Mouse (Mus musculus) T-helper 1 cell (primary cell): Measurements from ENCODE around the gene Lrpprc.

Experiments
- in situ Hi-C: fragments of 300-600 bp; cut with MboI, MseI; formaldehyde crosslinking; loops from one replicate; pipeline ENCODE4 v1.15.1; 2025; ENCODE audit warnings: high pct_unique_total_duplicates

Lrpprc gene

GRCm38 (mm10) chr17:84717416-84717815, 73.2 kb downstream of the Lrpprc start:
- in situ Hi-C loops: loop anchor here (25.0 kb wide), 1 partner anchor 1770 kb away; no protein-coding TSS in a partner anchor

- in situ Hi-C loops: loop anchor here (25.0 kb wide), 1 partner anchor 1771 kb away; no protein-coding TSS in a partner anchor
Observed at GRCm38 (mm10) chr17:84716252-84716872, 74.2 kb downstream of the Lrpprc start.

- in situ Hi-C loops: loop anchor here (25.0 kb wide), 1 partner anchor 1772 kb away; no protein-coding TSS in a partner anchor
Observed at GRCm38 (mm10) chr17:84714930-84715329, 75.7 kb downstream of the Lrpprc start.

DNA sequence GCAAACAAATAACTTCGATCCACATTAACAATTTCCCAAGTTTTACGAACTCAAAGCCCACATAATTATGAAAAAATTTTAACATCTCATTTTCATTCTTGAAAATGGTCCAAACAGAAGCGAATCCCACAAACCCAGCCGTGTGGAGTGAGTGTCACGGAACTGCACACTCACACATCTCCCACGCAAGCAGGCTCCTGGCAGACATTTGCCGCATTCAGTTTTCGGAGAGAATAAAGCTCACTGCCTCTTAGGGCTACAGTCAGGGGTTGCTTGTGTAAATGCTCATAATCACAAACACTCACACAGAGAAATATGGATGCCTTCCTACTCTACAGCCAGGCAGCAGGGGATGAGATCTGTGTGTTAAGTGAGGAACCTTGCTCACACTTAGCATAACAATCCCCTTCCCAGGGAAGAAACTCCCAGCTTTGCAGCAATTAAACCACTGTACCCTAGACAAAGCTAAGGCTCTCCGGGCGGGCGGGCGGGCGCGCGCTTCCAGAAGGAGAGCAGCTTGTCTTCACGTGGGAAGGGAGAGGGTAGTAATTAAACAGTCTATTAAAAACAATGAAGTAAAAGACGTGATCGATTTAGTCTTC, 76.9 kb downstream of the Lrpprc start:
- in situ Hi-C loops: loop anchor here (25.0 kb wide), 1 partner anchor 1774 kb away; no protein-coding TSS in a partner anchor

DNA sequence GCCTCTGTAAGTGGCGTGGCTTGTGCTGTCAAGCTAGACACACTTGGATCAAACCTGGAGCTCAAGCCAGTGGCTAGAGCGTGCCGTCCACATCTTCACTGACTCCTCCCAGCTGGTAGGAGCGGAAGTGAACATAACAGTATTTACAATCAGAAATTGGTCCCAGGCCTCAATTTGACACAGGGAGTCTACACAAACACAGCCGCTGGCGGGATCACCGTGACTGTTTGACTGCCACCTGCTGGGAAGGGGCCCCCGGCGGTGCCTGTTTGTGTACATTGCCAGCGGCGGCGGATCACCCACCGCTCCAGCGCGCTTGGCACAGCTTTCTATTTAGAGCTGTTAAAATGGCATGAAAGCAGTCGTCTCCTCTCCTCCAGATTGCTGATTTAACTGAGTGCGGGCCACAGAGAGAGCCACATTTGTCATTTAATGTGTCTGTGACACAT, 81.2 kb downstream of the Lrpprc start:
- in situ Hi-C loops: loop anchor here (25.0 kb wide), 1 partner anchor 1778 kb away; no protein-coding TSS in a partner anchor

DNA sequence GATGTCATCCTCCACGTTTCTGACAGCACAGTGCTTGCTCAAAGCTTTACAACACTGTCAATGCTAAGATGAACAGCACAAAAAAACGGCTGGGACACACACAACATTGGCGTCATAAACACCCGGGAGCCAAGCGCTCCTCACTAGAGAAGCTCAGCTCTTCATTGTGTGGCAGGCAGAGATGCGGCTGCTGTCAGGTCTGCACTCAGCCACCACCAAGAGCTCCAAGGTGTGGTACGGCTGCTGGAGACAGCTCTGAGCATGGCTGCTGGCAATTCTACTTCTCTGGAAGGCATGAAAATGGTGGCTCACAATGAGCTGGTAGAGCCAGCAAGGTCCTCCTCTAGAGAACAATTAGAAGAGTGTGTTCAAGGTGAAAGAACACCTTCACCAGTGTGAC, 81.8 kb downstream of the Lrpprc start:
- in situ Hi-C loops: loop anchor here (25.0 kb wide), 1 partner anchor 1778 kb away; no protein-coding TSS in a partner anchor

DNA sequence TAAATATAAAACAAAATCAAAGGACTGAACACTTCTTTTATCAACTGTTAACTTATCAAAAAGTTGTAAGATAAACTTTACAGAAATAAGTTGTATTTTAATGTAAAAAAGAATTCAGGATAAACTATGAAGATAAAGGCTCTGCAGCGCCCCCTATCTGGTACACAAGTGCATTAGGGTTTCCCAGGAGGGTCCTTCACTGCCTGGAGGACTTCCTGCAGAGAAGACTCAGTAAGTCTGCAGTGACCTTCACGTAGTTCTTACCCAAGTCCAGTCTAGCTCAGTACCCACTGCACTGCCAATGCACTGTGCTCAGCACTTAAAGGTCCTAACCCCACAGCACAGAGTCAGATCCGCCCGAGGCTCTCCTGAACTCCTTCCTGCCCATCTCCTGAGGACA, 83.2 kb downstream of the Lrpprc start:
- in situ Hi-C loops: loop anchor here (25.0 kb wide), 1 partner anchor 1780 kb away; no protein-coding TSS in a partner anchor

DNA sequence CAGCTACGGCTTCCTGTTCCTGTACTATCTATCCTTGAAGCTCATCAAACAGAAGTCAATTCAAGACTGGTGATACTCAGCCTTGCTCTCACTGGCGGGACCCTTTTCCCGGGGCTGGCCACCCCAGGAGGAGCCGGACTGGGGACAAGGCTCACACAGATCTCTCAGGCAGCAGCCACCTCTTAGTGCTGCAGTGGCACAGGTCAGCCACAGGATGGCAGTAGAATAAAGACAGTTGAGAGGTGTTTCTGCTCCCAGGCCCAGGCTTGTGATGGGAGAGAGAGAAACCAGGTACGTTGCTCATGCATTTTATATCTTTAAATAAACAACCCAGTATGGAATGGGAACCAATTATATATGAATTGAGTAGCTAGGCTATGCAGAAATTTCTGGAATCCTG, 91.9 kb downstream of the Lrpprc start:
- in situ Hi-C loops: loop anchor here (25.0 kb wide), 1 partner anchor 939 kb away; no protein-coding TSS in a partner anchor

- in situ Hi-C loops: loop anchor here (25.0 kb wide), 1 partner anchor 941 kb away; no protein-coding TSS in a partner anchor
Observed at GRCm38 (mm10) chr17:84696537-84696936, 94.1 kb downstream of the Lrpprc start.

DNA sequence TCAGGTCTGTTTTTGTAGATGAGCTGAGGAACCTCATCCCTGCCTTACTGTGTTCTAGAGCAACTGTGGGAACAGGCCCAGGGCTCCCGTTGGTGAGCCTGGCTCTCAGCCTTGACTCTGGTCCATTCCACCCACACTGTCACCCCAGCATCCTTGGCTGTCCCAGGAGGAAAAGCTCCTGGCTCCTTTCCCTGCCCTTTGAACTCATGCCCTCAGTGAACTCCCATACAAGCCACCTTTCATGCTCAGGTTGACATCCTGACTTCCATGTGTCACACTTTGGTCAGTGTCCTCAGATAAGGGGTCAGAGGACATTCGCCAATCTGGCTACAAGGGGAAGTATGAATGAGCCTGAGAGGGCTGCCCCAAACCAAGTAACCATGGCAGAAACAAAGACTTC, 96.8 kb downstream of the Lrpprc start:
- in situ Hi-C loops: loop anchor here (25.0 kb wide), 1 partner anchor 944 kb away; no protein-coding TSS in a partner anchor

- in situ Hi-C loops: loop anchor here (25.0 kb wide), 1 partner anchor 947 kb away; no protein-coding TSS in a partner anchor
Observed at GRCm38 (mm10) chr17:84690111-84690510, 100.5 kb downstream of the Lrpprc start.

GRCm38 (mm10) chr17:84689316-84689715, 101.3 kb downstream of the Lrpprc start:
- in situ Hi-C loops: loop anchor here (25.0 kb wide), 1 partner anchor 948 kb away; no protein-coding TSS in a partner anchor

DNA sequence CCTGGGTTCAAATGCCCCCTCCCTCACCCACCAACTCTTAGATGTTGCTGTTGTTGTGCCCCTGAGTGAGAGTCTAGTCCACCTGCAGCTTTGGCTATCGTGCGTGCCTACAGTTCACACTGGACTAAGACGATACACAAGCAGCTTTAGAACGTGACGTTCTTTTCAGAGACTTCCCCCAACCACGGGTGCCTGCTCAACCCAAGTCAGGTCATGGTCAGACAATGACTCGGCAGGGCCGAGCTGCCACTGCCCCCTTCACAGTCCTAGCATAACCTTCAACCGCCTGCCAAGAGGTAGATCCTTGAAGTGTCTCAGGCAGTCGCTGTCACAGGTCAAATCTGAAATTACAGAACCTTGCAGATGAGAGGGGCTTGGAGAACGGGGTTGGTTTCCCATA, 101.8 kb downstream of the Lrpprc start:
- in situ Hi-C loops: loop anchor here (25.0 kb wide), 1 partner anchor 948 kb away; no protein-coding TSS in a partner anchor

- in situ Hi-C loops: loop anchor here (25.0 kb wide), 1 partner anchor 949 kb away; no protein-coding TSS in a partner anchor
Observed at GRCm38 (mm10) chr17:84687994-84688393, 102.6 kb downstream of the Lrpprc start.

GRCm38 (mm10) chr17:84685286-84685685, 105.3 kb downstream of the Lrpprc start:
- in situ Hi-C loops: loop anchor here (25.0 kb wide), 1 partner anchor 952 kb away; no protein-coding TSS in a partner anchor

DNA sequence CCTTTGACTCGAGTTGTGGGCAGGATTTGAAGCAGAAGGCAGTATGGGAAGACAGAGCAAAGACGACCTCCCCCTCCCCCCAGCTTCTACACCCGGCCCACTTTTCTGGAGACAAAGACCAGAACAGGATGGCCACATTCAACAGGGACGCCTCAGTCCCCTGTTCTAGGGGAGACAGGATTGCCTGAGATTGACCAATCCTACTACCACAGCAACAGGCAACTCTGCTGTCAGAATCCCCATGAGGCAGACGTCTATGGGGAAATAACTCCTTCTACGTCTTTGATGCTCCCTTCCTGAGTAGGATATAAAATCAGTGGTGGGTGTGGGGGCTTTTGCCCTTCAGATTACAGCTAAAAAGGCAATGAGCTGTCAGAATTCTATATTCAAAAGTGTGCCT, 106.3 kb downstream of the Lrpprc start:
- in situ Hi-C loops: loop anchor here (25.0 kb wide), 1 partner anchor 953 kb away; no protein-coding TSS in a partner anchor

DNA sequence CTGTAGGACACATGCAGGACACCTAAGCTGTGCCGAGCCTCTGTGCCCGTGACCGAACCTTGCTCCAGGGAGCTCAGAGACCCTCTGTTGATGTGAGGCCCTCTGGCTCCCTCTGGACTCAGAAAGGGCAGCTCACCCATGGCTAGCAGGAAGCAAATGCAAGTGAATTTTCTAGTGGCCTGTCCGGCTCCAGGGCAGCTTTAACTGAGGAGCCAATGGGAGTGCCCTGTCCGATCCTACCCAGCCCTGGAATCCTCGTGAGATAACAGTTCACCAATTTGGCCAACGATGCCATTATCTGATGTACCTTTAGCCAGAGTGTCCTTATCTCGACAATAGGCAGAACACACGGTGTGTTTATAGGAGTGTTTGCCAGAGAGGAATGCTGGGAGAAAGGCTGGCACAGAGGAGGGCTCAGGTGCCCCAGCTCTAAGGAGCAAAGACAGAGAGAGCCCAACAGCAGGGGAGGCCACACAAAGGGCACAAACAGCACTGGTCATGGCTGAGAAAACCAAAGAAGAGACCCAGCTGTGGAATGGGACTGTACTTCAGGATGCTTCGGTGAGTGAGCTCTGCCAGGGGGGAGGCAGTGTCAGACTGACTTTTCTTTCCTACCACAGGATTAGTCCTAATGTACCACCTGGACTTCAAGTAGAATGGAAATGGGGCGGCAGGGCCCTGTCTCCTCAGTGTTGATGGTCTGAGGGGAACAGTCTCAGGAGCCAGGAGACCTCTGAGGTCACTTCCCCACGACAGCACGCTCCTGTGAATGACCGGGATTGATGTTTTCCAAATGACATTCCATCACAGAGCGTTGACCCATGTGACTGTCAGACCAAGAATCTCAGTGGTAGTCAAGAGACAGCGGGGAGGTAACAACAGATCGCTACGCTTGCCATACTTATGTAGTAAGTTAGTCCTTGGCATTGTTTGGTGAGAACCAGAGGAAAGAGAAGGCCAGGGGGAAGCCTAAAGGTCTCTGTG, 107.6 kb downstream of the Lrpprc start, which contains the start of gene Abcg5:
Abcg5 (minus strand) TSS at position 278 of the 984 bp plus-strand sequence.
- in situ Hi-C loops: loop anchor here (25.0 kb wide), 1 partner anchor 954 kb away; no protein-coding TSS in a partner anchor

GRCm38 (mm10) chr17:84681670-84682069, 108.9 kb downstream of the Lrpprc start:
- in situ Hi-C loops: loop anchor here (25.0 kb wide), 1 partner anchor 956 kb away; no protein-coding TSS in a partner anchor

DNA sequence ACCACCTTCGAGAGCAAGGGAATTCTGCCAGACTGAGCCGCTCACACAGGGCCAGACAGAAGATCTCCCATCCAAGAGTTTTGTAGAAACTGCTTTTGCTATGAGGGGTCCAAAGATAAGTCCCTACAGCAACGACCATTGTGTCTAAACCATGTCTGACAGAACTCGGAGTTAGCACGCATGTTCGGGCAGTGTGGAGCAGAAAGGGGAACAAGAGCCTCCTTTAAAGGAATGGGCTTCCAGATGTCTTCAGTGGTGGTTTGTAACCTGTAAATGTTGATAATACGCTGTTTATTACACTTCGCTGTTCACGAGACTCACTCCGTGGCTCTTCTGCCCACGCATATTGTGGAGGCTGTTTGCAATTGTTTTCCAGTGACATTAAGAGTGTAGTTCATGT, 113.0 kb downstream of the Lrpprc start:
- in situ Hi-C loops: loop anchor here (10.0 to 25.0 kb wide), 2 partner anchors 960 to 1107 kb away; no protein-coding TSS in a partner anchor

DNA sequence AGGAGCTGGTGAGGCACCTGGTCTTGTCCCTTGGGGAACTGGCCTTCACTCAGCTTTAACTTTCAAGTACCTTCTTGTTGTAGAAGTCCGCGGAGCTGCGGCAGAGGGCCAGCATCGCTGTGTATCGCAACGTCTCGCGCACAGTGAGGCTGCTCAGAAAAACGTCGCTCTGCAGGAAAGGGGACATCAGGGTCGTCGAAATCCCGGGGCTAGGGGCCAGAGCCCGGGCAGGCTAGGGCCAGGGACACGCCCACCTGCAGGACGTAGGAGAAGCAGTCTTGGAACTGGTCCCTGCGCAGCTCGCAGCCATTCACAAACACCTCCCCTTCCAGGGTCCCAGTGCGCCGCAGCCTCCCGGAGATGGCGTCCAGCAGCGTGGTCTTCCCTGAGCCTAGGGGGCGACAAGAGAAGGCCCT, 114.6 kb downstream of the Lrpprc start, which contains the start of gene Abcg8:
Abcg8 (plus strand) TSS at position 352 of the 416 bp plus-strand sequence.
- in situ Hi-C loops: loop anchor here (10.0 to 25.0 kb wide), 2 partner anchors 961 to 1109 kb away; no protein-coding TSS in a partner anchor
